Mouse (Mus musculus) gastrocnemius, adult 18-20 months (tissue): Measurements from ENCODE around the gene Rps23. TPM values are rescaled to one million over a fixed set of nuclear protein-coding genes. Genes with fewer than 3 reads are reported as not detected.

Experiments used
- DNase-seq: peaks from one replicate; pipeline ENCODE4 v3.0.0; 2021; ENCODE audit warnings: low spot score
- total RNA-seq, 2 experiments: library from RNA; stranded (reverse); gene quantifications; 2 replicates each; pipeline ENCODE4 v1.2.3; 2021

Gene Rps23
- total RNA-seq, 2 experiments from 2014 or later, result 188 to 204 TPM

DNA sequence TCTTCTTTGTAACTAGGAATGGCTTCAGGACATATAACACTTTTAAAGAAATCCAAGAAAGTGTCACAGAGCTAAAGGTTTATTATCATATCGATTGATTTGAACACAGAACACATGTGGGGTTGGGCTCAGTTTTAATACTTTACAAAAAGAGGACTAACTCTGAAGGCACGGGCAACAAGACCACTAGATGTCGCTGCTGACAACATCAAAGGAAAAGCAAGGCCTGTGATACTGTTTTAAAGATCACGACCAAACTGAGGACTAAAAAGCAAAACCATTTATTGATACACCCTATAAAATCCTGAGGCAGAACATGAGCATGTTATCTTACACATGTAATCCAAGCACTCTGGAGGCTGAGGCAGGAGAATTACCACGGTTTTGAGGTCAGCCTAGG is 7.1 kb downstream of the Rps23 start:
- peak; percentile 78 for DNase-seq

DNA sequence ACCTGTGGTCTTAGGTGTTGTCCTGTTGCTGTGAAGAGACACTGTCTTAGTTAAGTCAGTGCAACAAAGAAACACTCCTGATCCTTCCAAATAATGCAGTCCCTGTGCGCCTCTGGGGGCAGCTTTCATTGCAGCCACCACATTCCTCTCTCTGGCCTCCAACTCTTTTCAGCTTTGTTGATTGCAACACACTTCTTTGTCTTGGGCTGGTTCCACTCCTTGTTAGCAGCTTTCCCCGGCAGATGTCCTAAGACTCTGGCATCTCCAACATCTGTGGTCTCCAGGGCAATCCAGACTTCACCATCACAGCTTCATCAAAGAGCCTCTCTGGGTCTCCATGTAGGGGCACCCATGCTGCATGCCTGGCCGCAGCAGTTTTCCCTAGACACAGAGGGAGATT is 10.5 kb downstream of the Rps23 start:
- DNase-seq, result peak; percentile 41

DNA sequence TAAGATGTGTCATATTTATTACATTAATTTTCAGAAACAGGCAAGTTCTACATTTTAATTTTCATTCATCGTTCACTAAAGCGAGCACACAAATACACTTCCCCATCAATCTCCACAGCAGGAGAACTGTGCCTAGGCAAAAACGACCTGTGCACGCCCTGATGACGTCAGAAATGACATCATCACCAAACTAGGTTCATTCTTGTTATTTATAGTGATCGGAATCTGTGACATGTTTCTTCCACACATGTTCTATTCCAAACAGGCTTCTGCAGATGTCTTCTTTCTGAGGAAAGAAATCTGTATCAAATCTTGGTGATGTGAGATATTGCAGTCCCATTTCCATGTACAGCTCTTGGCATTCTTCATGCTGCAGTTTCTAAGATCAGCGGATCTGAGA is 13.1 kb downstream of the Rps23 start:
- no peak for DNase-seq

DNA sequence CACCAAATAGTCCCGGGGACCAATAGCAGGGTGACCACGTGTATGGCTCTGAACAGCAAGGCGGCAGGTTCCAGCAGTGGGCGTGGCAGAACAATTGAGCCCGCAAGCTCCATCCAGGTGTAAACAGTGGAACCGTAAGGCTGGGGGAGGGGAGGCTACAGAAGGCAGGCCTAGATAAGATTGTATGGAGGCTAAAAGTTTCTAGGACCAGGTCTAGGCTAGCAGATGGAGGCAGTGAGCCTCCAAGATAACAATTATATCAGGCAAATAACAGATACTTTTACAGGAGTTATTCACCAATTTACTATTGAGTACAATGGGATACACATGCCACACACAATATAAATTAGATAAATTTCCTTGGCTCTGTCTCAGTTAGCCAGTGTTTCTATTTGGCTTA is 16.4 kb downstream of the Rps23 start:
- DNase-seq, result no peak

DNA sequence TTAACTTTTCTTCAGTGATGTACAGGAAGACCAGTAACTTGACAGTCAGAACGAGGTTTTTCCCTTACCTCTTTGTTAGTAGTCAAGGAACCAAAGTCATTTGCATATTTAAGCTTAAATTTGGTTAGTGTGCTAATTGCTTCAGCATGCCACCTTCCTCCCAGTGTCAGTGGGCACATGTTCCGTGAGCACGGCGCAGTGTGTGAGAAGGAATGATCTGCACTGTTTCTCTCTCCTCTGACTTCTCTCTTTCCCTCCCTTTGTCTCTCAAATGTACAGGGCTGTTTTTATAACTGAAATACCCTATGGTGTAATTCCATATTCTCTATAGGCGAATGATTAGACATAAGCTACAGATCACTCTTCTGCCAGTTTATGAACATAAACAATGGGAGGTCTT is 16.8 kb downstream of the Rps23 start:
- no peak for DNase-seq

DNA sequence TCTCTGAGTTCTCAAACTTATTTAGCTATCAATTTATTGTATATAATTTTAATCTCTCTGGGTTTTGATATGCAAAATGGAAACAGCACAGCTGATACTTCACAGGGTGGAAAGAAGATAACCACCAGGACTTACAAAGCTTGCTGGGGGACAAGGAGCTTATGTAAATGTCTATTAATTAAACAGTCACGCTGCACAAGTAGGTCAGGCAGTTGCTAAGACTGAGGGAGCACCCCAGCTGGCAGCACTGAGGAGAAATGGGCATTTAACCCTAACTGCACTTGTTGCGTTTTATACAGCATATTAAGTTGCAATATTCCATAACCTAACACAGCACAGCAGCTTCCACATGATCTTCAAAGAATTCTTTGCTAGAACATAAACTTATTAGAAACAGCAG is 36.1 kb downstream of the Rps23 start:
- no peak for DNase-seq

DNA sequence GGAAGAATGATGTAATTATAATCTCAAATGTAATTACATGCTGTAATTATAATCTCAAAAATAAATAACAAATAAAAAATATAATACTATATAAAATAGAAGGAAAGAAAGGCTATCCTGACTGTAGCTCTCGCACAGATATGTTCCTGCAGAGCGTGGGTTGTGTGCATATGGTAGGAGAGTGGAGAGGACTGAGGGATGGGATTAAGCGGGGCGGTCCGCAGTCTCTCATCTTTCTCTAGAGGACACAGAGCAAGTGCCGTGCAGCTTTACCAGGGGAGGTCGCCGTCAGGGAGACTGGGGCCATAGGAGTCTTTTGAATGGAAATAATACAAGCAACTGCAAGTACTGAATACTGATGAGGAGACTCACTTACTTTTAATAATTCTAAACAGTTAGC is 37.8 kb downstream of the Rps23 start:
- DNase-seq, result no peak

DNA sequence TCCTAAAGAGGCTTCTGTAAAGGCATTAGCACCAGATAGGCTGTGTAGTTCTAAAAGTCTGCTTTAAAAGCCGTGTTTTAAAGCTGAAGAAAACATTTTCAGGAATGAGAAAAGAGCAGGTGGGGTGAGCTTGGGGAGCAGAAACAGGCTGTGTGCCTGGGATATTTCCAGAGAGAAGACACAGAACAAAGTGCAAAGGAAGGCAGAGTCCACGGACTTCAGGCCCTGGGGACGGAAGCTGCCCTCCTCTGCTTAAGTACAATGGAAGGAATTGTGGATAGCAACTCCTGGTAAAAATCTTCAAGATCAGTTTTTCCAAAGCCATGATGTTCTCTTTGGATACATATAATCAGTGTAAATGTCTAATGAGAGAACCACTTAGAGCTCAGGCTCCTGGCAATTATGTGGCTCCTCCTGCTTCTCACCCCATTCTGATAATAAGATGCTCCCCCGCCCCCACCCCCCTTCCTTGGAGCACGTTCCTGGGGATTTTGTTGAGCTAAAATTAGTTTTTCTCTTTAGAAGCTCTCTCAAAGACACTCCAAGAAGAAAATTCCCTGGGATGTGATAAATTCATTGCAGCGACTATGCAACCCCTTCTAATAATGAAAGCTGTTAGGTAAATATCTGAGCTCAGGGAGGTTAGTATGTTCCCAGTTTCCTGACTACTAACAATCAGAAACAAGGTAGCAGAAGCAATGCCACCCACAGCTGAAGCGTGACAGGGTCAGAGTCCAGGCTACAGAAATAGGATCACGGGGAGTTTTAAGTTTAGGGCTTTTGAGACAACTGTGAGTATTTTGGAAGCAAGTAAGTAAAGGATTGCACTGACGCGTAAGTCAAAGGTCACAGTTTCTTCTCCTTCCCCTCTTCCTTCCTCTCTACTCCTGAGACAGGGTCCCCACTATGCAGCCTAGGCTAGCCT is 40.3 kb downstream of the Rps23 start:
- DNase-seq, result no peak

DNA sequence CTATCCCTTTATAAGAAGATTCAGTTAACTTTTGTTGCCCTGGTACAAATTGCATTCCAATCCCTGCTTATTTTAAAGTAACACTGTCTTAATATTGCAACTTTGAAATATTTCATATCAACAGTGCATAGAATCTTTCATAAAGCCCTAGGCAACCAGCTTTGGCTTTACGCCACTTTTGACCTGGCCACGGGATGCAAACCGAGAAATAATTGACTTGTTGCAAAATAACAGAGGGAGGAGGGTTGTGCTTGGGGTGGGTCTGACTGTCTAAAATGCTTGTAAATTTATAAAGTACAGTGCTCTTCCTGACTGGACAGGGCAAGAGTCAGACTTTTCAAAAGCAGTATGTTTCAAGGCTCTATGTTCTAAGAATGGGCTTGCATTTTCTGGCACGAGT is 41.8 kb downstream of the Rps23 start:
- no peak for DNase-seq

DNA sequence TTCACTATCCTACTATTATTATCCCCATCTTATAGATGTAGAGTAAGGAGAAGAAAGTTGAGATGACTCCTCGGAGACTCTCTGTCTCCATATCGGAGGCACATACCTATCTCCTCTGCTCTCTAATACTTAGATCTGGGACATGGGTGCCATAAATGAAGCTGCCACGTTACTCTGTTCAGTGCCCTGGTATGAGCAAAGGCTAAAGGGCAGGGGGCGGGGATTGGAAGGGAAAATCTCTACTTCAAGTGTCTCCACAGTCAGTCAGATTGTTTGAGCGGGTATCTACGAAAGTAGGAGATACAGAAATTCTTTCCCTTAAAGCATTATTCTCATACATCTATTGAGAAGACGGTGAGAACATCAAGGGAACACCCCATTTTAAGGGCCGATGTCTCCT is 43.2 kb downstream of the Rps23 start:
- no peak for DNase-seq

DNA sequence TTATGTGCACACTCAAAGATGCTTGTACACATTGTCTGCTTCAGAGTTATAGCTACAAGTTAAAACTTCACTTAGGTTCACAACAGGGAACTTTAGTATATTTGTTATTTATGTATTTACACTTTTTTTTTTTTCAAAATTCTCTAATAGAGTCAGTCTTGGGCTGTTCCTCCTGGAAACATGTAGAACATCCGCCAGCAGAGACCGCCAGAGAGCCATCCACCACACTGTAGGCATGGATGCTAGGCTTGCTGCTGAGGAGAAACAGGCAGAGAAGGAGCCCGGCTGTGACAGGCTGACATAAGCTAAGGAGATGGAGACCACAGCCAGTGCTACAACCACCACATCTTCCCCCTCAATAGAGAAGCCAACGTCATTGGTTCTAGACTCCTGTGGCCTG is 44.7 kb downstream of the Rps23 start:
- peak; percentile 73 for DNase-seq

DNA sequence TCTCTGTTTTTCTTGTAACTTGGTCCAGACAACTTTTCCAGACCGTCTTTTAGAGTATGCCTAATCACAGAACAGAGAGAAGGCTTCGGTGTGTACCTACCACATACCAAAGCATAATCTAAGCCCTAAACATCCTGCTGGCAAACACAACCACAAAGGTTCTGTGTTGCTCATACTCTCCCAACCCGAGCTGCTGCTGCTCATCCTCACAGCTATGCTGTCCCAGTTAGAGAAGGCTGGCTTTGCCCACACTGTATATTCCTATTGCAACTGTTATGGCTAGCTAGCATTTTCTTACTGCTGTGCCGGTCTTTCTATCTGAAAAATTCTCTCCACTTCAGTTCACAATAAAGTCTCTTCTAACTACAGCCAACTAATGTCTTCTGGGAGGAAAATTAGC is 46.2 kb downstream of the Rps23 start:
- DNase-seq, result no peak

DNA sequence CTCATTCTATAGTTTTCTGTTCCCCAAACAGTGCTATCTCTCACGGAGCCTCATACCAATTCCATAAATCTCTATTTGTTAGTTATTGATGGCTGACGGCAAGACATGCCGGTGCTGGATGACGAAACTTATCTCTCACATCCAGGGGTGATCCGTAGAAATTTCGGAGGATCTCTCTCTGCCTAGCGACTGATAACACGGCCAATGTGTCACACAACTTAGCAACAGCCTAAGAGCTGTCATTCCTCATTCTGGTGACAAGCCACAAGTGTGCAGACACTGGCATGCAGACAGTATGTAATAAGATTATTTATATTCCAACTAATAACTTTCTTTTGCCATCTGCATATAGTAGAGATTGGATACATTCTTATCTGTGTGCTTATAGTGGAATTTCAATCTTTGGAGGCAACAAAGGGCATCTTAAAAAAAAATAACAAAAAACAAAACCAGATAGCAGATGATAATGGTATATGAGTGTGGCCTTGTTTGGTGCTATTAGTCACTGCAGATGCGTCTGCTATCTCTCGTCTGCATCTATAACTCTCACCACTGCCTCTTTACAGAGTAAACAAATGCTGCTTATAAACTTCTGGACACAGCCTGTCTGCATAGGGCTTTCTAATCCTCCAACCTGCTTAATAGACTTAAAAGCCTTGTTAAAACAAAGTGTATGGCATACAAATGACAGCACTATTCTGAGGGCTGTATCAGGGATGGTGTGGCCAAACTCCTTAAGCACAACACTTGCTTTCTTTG is 47.7 kb downstream of the Rps23 start:
- no peak for DNase-seq

DNA sequence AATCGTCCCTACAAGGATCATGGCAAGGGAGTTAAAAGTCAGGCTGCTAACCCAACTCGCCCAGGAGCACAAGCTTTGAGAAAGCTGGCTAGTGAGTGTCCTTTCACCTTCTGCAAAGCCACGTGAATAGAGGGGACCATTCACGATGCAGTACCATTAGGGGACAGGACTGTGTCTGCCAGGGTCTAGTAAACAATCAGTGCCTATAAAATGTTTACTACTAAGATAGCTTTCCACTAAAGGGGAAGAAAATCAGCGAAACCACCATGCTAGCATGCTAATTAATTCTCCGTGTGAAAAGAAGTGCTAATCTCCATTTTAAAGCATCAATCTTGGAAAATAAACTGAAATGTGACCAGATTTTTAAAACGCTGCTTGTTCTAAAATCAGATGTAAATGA is 50.7 kb downstream of the Rps23 start:
- DNase-seq, result no peak

Other genes starting within 250 kb of the Rps23 start
- not detected for gene Atp6ap1l, start 17.6 kb upstream of the Rps23 start, total RNA-seq